Mouse (Mus musculus) frontal cortex, postnatal 36 days (tissue): ENCODE data around the gene Rap1gds1.
A peak's percentile ranks its signal among the peaks of the same experiment; 100 is the strongest.

ENCODE experiments used
- DNase-seq, 2 experiments: peaks; one replicate each; pipeline ENCODE4 v3.0.0; 2022; ENCODE audit warnings: low spot score in 2 of 2

The Rap1gds1 gene

GRCm38 (mm10) chr3:138945516-138945915 lies 129.5 kb downstream of the Rap1gds1 start:
- no peak for DNase-seq

GRCm38 (mm10) chr3:138941604-138942003 lies 133.4 kb downstream of the Rap1gds1 start:
- DNase-seq = no peak

DNA sequence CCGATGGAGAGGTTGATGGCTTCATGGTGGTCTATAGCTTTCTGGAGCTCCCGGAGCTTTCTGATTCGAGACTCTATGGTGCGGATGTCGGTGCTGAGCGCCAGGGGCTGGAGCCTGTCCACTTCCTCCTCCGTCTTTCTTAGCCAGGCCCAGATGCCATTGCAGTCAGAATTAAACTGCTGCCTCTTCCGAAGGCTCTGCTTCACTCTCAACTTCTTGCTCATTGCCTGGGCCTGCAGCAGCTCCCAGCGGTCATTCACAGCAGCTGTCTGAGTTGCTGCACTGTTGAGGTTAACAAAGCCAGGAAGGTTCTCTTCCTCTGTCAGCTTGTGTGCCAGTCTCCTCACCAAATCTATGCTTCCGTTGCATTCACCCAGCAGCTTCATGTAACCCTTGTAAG lies 137.8 kb downstream of the Rap1gds1 start:
- no peak for DNase-seq

DNA sequence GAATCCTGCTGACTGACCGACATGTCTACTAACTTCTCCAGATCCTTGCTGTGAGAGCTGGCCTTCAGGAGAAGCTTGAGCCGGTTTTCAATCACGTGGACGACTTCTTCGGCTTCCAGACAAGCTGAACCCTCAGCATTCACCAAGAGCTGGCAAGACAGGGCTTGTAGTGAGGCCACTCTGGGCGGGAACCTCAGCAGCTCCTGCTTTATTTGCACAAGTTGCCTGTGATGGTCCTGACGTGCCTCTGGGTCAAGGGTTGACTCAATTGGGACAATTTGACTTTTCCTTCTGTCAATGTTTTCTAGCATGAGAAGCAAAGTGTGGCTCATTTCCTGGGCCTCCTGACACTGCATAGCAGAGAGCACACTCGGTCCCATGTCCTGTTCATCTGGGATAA lies 138.2 kb downstream of the Rap1gds1 start:
- DNase-seq = no peak

DNA sequence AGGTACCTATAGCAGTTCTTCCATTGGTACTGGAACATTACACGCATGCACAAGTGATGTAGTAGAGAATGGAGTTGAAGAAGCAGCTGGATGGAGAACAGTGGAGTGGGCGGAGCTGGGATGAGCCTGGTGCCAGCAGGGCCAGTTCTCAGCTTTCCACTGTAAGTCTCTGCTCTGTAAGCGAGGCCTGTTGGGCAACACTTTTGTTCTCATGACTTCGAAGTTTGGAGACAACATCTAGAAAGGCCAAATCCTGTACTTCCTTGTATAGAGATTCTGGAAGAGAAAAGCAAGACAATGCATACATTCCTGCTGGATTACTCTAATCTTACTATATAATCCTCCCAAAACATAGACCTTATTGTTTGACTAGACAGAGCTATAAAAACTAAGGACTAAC lies 147.6 kb downstream of the Rap1gds1 start:
- no peak for DNase-seq

- DNase-seq = no peak
Measured at GRCm38 (mm10) chr3:138926161-138926560, 148.8 kb downstream of the Rap1gds1 start.

GRCm38 (mm10) chr3:138918241-138918640 lies 156.8 kb downstream of the Rap1gds1 start:
- DNase-seq = no peak

- no peak for DNase-seq
Measured at GRCm38 (mm10) chr3:138917016-138917415, 158.0 kb downstream of the Rap1gds1 start.

DNA sequence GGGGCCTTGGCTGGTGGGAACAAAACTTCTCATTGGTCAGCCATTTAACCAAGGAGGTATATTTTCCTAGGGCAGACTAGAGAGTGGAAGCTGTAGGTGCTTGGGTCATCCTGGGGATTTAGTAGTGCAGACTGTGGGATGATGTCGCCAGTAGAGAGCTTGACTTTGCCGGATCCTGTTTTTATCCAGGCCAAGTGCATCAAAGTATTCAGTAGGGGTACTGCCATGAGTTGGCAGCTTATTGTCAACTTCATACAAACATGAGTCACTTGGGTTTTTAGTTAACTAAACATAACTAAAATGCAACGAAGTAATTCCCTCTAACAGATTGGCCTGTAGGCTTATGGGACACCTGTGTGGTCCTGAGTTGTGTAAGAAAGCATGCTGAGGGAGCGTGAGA lies 158.4 kb downstream of the Rap1gds1 start:
- no peak for DNase-seq

- DNase-seq = no peak
Measured at GRCm38 (mm10) chr3:138914626-138915288, 160.2 kb downstream of the Rap1gds1 start.

GRCm38 (mm10) chr3:138912504-138912903 lies 162.5 kb downstream of the Rap1gds1 start:
- DNase-seq = no peak

DNA sequence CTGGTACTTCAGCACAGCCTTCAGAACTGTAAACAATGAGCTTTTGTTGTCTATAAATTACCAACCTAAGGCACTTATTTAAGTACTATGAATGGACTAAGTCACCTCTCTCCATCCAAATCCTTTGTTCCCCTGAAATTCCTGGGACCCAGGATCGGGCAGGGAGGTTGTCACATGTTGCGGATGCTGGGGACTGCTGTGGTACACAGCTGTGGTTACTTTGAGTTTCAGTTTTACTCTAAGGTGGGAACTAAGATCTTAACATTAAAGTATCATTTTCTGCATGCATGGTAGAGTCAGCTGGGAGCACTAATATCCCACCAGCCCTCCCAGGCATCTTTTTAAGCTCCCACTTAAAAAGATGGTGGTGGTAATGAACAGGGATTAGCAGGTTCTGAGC lies 165.7 kb downstream of the Rap1gds1 start:
- no peak for DNase-seq

DNA sequence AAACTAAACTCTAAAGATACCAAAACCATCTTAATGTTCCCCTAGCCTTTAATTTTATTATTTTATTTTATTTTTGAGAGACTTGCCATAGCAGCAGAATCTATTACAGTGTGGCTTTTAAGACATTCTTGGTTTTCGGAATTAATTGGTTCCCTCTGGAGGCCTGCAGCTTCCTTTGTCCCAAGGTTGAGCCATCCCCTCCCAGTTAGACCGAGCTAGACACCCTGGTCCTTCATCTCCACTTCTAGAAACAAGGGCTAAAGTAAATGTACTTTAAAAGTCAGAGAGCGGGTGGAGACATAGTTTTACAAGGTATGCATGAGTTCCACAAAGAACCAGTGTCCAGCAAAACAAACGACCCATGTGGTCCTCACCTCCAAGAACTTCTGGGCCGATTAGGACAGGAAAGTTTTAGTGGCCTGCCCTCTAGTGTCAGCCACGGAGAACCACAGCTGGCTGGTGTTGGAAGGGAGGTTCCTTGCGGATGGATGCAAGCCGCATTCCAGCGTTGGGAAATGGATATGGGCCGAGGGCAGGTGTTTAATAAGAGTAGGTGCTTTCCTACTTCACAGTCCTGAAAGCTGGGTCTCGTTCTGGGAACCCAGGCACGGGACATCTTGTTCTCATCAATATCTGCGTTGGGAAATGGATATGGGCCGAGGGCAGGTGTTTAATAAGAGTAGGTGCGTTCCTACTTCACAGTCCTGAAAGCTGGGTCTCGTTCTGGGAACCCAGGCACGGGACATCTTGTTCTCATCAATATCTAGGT lies 168.7 kb downstream of the Rap1gds1 start:
- peak; percentile 64 to 75 for DNase-seq

- DNase-seq = no peak
Measured at GRCm38 (mm10) chr3:138905678-138906077, 169.3 kb downstream of the Rap1gds1 start.

- DNase-seq = peak; percentile 52 to 61
Measured at GRCm38 (mm10) chr3:138900571-138901141, 174.3 kb downstream of the Rap1gds1 start.

GRCm38 (mm10) chr3:138898055-138898454 lies 176.9 kb downstream of the Rap1gds1 start:
- no peak for DNase-seq

DNA sequence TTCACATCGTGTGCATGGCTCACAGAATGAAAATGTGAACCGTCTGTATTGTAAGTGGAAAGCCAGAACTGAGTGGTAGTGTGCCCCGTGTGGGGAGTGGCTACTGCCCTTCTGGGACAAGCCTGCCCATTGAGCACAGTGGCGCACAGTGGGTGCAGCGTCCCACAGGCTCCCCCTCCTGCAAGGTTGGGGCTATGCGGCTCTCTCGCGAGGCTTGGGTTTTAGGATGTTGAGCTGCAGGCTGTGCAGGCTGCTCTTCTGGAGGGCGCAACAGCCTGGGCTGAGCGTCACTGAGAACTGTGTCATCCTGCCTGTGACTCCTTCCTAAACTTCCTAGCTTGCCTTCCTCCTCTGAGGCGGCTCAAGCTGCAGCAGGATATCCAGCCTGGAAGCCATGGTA lies 177.5 kb downstream of the Rap1gds1 start:
- DNase-seq = no peak

- no peak for DNase-seq
Measured at GRCm38 (mm10) chr3:138893520-138893919, 181.5 kb downstream of the Rap1gds1 start.

DNA sequence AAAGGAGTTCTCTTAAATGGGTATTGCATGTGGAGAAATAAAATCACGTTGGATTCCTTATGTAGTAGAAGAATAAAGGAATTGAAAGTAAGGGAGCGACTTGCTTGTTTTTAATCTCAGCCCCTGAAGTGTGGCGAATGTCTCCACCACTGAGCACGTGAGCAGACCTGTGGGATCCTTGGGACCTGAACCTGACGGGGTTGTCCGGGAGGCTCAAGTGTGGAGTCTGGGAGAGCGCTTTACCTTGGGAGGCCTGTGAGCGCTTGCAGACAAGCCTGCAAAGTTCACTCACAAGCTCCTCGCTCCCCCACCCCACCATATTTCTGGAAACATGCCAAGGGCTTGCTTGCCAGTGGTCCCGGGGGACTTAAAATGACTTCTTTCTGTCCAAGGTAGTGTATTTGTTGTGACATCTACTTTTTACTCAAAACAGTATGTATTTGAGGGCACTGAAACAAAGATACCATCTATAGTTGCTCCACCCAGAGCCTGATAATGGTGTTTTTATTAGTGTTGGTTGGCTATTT lies 185.2 kb downstream of the Rap1gds1 start:
- no peak for DNase-seq

GRCm38 (mm10) chr3:138889214-138889613 lies 185.8 kb downstream of the Rap1gds1 start:
- DNase-seq = no peak

DNA sequence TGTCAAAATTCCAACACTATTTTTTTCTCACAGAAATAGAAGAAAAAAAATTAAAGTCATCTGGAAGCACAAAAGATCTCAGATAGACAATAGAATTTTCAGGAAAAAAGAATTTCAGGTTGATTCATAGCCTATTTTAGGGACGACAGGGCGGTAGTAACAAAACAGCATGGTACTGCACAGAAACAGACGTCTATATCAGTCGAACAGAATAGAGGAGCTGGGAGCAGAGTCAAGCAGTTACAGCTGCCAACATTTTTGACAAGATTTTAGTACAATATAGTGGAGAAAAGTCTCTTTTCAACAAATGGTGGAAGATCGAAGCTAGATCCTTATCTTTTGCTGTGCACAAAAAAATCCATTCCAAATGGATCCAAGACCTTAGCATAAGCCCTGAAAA lies 188.9 kb downstream of the Rap1gds1 start:
- DNase-seq = no peak

DNA sequence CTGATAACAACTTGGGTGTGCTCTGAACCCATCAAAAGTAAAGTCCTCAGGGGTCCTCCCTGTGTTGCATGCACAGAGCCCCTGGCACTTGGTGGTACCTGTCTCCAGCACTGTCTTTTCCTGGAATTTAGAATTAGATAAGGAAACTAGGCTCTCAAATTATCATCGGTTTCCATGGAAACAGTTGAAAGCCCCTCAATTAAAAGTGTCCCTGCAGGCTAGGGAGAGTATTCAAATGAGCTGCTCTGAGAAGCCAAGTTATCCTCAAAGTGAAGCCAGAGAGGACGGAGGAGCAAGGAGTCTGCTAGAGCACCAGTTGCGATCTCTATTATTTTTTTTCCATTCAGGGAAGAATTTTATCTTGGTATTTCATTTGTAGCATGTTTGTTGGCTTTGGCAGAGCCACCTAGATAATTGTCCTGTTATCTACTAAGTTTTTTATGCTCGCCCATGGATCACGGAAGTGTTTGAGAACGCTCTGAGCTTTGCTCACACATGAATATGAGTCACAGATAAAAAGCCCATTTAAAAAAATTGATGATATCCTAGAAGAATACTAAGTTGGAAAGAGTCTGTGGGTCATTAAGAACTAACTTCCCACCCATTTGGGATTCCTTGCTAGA lies 193.2 kb downstream of the Rap1gds1 start:
- no peak for DNase-seq
